Mouse (Mus musculus): ENCODE measurements around the gene Nudt13. TPM values are rescaled to one million over a fixed set of nuclear protein-coding genes. Genes with fewer than 3 reads are reported as not detected.

Gene Nudt13
- polyA plus RNA-seq, 1 experiment from 2014 or later, result 14.7 TPM

DNA sequence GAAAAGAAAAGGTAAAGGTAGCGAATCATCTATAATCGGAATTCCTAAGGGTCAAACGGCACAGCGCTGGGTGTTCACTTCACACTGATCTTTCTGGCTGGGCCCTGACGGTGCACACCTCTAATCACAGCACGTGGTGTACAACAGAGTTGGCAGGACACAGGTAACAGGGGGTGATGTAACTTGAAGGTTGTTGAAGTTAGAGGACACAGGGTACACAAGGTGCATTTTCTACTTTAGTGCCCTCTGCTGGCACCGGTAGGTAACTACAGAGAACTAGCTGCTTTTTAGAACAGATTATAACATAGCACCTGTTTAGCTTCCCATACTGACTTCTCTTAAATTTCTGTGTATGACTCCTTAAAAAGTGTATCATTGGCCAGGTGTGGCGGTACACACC, 45.7 kb downstream of the Nudt13 start:
- no peaks in the 10 kb centered on the region for H3K4me1 ChIP-seq (ENCODE audit: insufficient read depth)
- H3K36me3 ChIP-seq (ENCODE audit: insufficient read depth), result peaks cover 46% of the 10 kb centered on the region
- H3K9ac ChIP-seq, result no peak overlapping the region
- H3K9me3 ChIP-seq (ENCODE audit: low read depth, low read length), result no peaks in the 10 kb centered on the region
- TF ChIP-seq CTCF (IDR thresholded peaks at IDR 0.05; ENCODE audit: low read depth), result peak; percentile 54
- no peak overlapping the region for H3K4me3 ChIP-seq (ENCODE audit: low read depth, low read length)
- ATAC-seq (ENCODE audit: insufficient read depth) (no peak), DNase-seq (peak; percentile 38)
- H3K4me2 ChIP-seq, result no peak overlapping the region
- no peak overlapping the region for H3K27ac ChIP-seq (ENCODE audit: low read depth)
- WGBS, result 84% methylated on average over 8 of the region's 8 CpGs
- no peaks in the 10 kb centered on the region for H3K27me3 ChIP-seq (ENCODE audit: insufficient read depth, low read length)

DNA sequence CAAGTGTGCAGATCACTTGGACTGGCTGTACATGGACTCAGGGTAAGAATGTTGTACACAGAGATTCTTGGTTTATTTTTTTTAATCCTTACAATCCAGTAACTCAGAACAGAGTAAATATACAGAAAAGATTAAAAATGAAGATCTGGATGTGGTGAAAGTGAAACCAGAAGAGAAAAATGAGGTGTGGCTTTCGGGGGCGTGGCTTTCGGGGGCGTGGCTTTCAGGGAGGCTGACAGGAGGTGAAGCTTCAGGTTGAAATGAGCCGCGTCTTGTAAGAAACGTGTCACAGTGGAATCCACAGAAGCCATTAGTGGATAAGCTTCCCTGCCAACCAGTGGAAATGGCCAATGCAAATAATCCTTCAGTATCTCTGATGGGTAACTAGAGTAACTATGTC, 46.4 kb downstream of the Nudt13 start:
- peaks cover 47% of the 10 kb centered on the region for H3K36me3 ChIP-seq (ENCODE audit: insufficient read depth)
- no peaks in the 10 kb centered on the region for H3K9me3 ChIP-seq (ENCODE audit: low read depth, low read length)
- no peaks in the 10 kb centered on the region for H3K4me1 ChIP-seq (ENCODE audit: insufficient read depth)
- H3K9ac ChIP-seq, result no peak overlapping the region
- H3K4me2 ChIP-seq, result no peak overlapping the region
- no peak overlapping the region for H3K4me3 ChIP-seq (ENCODE audit: low read depth, low read length)
- TF ChIP-seq CTCF (IDR thresholded peaks at IDR 0.05; ENCODE audit: low read depth), result no peak
- H3K27ac ChIP-seq (ENCODE audit: low read depth), result no peak overlapping the region
- 70% methylated on average over 7 of the region's 7 CpGs for WGBS
- no peak for DNase-seq
- no peak for ATAC-seq (ENCODE audit: insufficient read depth)
- no peaks in the 10 kb centered on the region for H3K27me3 ChIP-seq (ENCODE audit: insufficient read depth, low read length)

DNA sequence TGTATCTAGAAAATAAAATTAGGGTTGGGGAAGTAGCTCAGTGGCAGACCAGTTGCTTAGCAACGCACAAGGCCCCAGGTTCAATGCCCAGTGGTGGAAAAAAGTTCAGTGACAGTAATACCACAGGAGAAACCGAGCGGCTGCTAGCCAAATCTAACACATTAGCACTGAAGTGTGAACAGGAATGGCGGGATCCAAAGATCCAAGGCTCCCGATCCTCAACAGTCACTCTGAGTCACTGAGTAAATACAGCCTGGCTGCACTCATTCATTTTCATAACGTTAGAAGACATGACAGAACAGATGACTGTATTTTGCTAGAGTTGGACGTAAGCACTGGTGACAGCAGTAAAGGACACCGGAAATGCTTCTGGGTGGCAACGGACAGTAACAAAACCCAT, 51.4 kb downstream of the Nudt13 start:
- H3K9ac ChIP-seq, result no peak overlapping the region
- TF ChIP-seq CTCF (IDR thresholded peaks at IDR 0.05; ENCODE audit: low read depth), result no peak
- peaks cover 5% of the 10 kb centered on the region; the same call in 1 of the 2 replicates for H3K4me1 ChIP-seq (ENCODE audit: insufficient read depth)
- H3K36me3 ChIP-seq (ENCODE audit: insufficient read depth), result peaks cover 30% of the 10 kb centered on the region; the same call in 1 of the 2 replicates
- no peak overlapping the region for H3K4me3 ChIP-seq (ENCODE audit: low read depth, low read length)
- no peak for ATAC-seq (ENCODE audit: insufficient read depth)
- H3K27ac ChIP-seq (ENCODE audit: low read depth), result no peak overlapping the region
- no peaks in the 10 kb centered on the region for H3K9me3 ChIP-seq (ENCODE audit: low read depth, low read length)
- no peaks in the 10 kb centered on the region for H3K27me3 ChIP-seq (ENCODE audit: insufficient read depth, low read length)
- 79% methylated on average over 9 of the region's 9 CpGs for whole genome bisulfite sequencing
- DNase-seq, result no peak
- H3K4me2 ChIP-seq, result no peak overlapping the region

DNA sequence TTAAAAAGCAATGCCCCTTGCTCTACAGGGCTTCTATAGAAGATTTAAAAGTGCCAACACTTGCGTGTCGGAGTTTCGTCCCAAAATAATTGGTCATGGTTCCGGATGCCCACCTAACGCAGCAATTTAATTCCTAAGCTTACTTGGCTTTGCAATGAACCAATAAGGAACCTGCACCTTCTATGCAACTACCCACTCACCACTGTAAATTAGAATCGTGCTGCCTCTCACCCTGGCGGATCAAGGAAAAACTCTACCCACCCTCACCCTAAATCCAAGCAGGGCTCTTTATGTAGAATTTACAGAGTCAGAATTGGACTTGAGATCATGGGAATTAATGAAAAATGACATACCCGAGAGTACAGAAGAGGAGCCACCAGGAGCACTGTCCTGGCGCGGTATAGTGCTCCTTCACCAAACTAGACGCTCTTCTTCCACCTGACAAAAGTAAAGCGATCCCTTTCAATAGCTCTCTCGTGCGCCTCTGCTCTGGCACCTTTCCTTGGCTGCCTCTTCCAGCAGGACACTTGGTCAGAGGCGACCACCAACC, 53.0 kb downstream of the Nudt13 start:
- H3K27ac ChIP-seq (ENCODE audit: low read depth), result peak overlapping the region; percentile 6; the same call in 1 of the 2 replicates
- peaks cover 29% of the 10 kb centered on the region; the same call in 1 of the 2 replicates for H3K36me3 ChIP-seq (ENCODE audit: insufficient read depth)
- ATAC-seq (ENCODE audit: insufficient read depth), result peak; percentile 21
- no peak for DNase-seq
- peak overlapping the region; percentile 70 for H3K4me2 ChIP-seq
- no peaks in the 10 kb centered on the region for H3K9me3 ChIP-seq (ENCODE audit: low read depth, low read length)
- H3K27me3 ChIP-seq (ENCODE audit: insufficient read depth, low read length), result no peaks in the 10 kb centered on the region
- no peak for TF ChIP-seq CTCF (IDR thresholded peaks at IDR 0.05; ENCODE audit: low read depth)
- H3K9ac ChIP-seq, result peak overlapping the region; percentile 96
- WGBS, result 4% methylated on average over 15 of the region's 15 CpGs
- H3K4me3 ChIP-seq (ENCODE audit: low read depth, low read length), result peak overlapping the region; percentile 75
- H3K4me1 ChIP-seq (ENCODE audit: insufficient read depth), result peaks cover 5% of the 10 kb centered on the region; the same call in 1 of the 2 replicates

DNA sequence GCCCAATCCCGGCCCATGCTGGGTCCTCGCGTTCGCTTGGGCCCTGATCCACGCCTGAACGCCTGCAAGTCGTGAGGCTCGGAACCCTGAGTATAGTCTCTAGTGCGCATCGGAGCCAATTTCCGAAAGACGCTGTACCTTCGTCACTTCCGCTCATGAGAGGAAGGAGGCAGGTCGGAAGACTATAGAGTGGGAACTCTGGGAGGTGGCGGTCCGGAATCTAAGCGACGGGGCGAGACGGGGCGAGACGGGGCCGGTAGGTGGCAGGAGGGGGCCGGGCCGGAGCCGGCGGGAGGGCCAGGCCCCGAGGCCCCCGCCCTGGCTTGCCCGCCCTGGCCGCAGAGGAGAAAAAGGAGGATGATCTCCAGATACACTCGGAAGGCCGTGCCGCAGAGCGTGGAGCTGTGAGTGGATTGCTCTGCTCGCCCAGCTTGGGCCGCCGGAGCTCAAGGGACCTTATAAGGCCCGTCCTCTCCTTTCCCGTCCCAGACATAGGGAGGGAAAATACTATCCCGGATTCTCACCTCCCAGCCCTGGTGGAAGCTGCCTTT, 53.6 kb downstream of the Nudt13 start, which contains the start of the genes Ecd and Fam149b:
Ecd (minus strand) TSS at position 131 of the 551 bp plus-strand sequence.
Fam149b (plus strand) TSS at position 172 of the 551 bp plus-strand sequence.
- Histone ChIP-seq H3K9ac (peak within 1 kb of the TSS; percentile 96), H3K27me3 (ENCODE audit: insufficient read depth, low read length) (no peaks in the 10 kb centered on the region), H3K36me3 (ENCODE audit: insufficient read depth) (peaks cover 29% of the 10 kb centered on the region; the same call in 1 of the 2 replicates), H3K4me3 (ENCODE audit: low read depth, low read length) (peak within 1 kb of the TSS; percentile 75), H3K9me3 (ENCODE audit: low read depth, low read length) (no peaks in the 10 kb centered on the region), H3K4me2 (peak within 1 kb of the TSS; percentile 70), H3K27ac (ENCODE audit: low read depth) (peak within 1 kb of the TSS; percentile 92), H3K4me1 (ENCODE audit: insufficient read depth) (peaks cover 5% of the 10 kb centered on the region; the same call in 1 of the 2 replicates)
- peak; percentile 99 for ATAC-seq (ENCODE audit: insufficient read depth)
- peak; percentile 56 for TF ChIP-seq CTCF (IDR thresholded peaks at IDR 0.05; ENCODE audit: low read depth)
- WGBS, result under 1% methylated on average over 42 of the region's 42 CpGs
- peak; percentile 99 for DNase-seq

DNA sequence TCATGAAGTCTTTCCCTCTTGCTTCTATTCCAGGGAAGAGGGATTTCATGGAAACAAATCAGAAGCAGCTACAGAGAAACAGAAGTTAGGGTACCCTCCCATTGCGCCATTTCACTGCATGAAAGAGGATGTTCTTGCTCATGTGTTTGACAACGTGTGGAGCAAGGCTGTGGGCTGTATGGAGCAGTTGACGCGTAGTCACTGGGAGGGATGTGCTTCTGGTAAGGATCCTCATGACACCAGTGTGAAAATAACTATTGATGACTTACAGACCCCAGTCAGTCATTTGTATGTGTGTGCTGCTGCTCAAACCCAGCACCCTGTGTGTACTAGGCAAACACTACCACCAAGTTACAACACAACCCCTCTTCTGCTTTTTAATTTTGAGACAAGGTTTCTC, 68.7 kb downstream of the Nudt13 start:
- Histone ChIP-seq H3K9ac (no peak overlapping the region), H3K27me3 (ENCODE audit: insufficient read depth, low read length) (no peaks in the 10 kb centered on the region), H3K4me2 (no peak overlapping the region), H3K4me1 (ENCODE audit: insufficient read depth) (no peaks in the 10 kb centered on the region), H3K9me3 (ENCODE audit: low read depth, low read length) (no peaks in the 10 kb centered on the region), H3K27ac (ENCODE audit: low read depth) (no peak overlapping the region), H3K4me3 (ENCODE audit: low read depth, low read length) (no peak overlapping the region), H3K36me3 (ENCODE audit: insufficient read depth) (peaks cover 79% of the 10 kb centered on the region)
- no peak for TF ChIP-seq CTCF (IDR thresholded peaks at IDR 0.05; ENCODE audit: low read depth)
- ATAC-seq (ENCODE audit: insufficient read depth) (no peak), DNase-seq (no peak)
- 92% methylated on average over 4 of the region's 4 CpGs for WGBS

Other genes starting within 250 kb of the Nudt13 start
- gene Saysd1, start 156.2 kb upstream of the Nudt13 start, polyA plus RNA-seq (2014; fragmentation: Nextera tagmentation; extraction: Ambion mirVana), result 12.7 and 13.5 TPM in 2 replicates
- 9.3 and 10.7 TPM in 2 replicates for gene Kcnk5, start 112.9 kb upstream of the Nudt13 start, polyA plus RNA-seq (2014; fragmentation: Nextera tagmentation; extraction: Ambion mirVana)
- 2.6 and 3.0 TPM in 2 replicates for gene Kcnk16, start 25.5 kb upstream of the Nudt13 start, polyA plus RNA-seq (2014; fragmentation: Nextera tagmentation; extraction: Ambion mirVana)
- 56.8 and 60.6 TPM in 2 replicates for gene Ecd, start 53.4 kb downstream of the Nudt13 start, polyA plus RNA-seq (2014; fragmentation: Nextera tagmentation; extraction: Ambion mirVana)
- 42.8 and 44.4 TPM in 2 replicates for gene Fam149b, start 53.5 kb downstream of the Nudt13 start, polyA plus RNA-seq (2014; fragmentation: Nextera tagmentation; extraction: Ambion mirVana)
- gene Dnajc9, start 94.2 kb downstream of the Nudt13 start, polyA plus RNA-seq (2014; fragmentation: Nextera tagmentation; extraction: Ambion mirVana), result 165 and 183 TPM in 2 replicates
- gene Mrps16, start 98.9 kb downstream of the Nudt13 start, polyA plus RNA-seq (2014; fragmentation: Nextera tagmentation; extraction: Ambion mirVana), result 93.5 and 96.8 TPM in 2 replicates
- gene Cfap70, start 157.5 kb downstream of the Nudt13 start, polyA plus RNA-seq (2014; fragmentation: Nextera tagmentation; extraction: Ambion mirVana), result 0.12 and 0.82 TPM in 2 replicates
- gene Anxa7, start 185.4 kb downstream of the Nudt13 start, polyA plus RNA-seq (2014; fragmentation: Nextera tagmentation; extraction: Ambion mirVana), result 36.0 and 36.9 TPM in 2 replicates
- gene Mss51, start 202.2 kb downstream of the Nudt13 start, polyA plus RNA-seq (2014; fragmentation: Nextera tagmentation; extraction: Ambion mirVana), result 0.96 and 1.4 TPM in 2 replicates